Mouse (Mus musculus) heart, embryonic 11.5 days (tissue): ENCODE results near the gene Dnmt1. TPM values are rescaled to one million over a fixed set of nuclear protein-coding genes. Genes with fewer than 3 reads are reported as not detected.

Source experiments
- ATAC-seq: fragments of 200-750 bp; cut with Nextera tagmentation; replicated peaks from 2 replicates; pipeline ENCODE4 v1.8.0; 2017; ENCODE audit warnings: moderate library complexity; ENCODE audit not compliant: insufficient number of reproducible peaks, low FRiP score, low TSS enrichment
- H3K27ac ChIP-seq: fragments of 300-500 bp; sonication (generic); 2 replicates; pipeline ENCODE4 v1.5.1; 2014; ENCODE audit warnings: mild to moderate bottlenecking, low read depth, low read length
- H3K27me3 ChIP-seq: fragments of 300-500 bp; sonication (generic); 2 replicates; pipeline ENCODE4 v1.6.1; 2014; ENCODE audit warnings: mild to moderate bottlenecking, low read length, mixed read lengths; ENCODE audit not compliant: control insufficient read depth, insufficient read depth
- H3K36me3 ChIP-seq: fragments of 300-500 bp; sonication (generic); 2 replicates; pipeline ENCODE4 v1.6.1; 2014; ENCODE audit warnings: mild to moderate bottlenecking, low read length, moderate library complexity, mixed read lengths; ENCODE audit not compliant: control insufficient read depth, insufficient read depth
- H3K4me1 ChIP-seq: fragments of 300-500 bp; sonication (generic); 2 replicates; pipeline ENCODE4 v1.6.1; 2014; ENCODE audit warnings: low read length; ENCODE audit not compliant: control insufficient read depth, insufficient read depth
- H3K4me2 ChIP-seq: fragments of 300-500 bp; sonication (generic); 2 replicates; pipeline ENCODE4 v1.6.1; 2014; ENCODE audit warnings: mild to moderate bottlenecking, moderate library complexity
- H3K4me3 ChIP-seq: fragments of 300-500 bp; sonication (generic); 2 replicates; pipeline ENCODE4 v1.5.1; 2014; ENCODE audit warnings: low read depth, low read length
- H3K9ac ChIP-seq: fragments of 300-500 bp; sonication (generic); 2 replicates; pipeline ENCODE4 v1.6.1; 2014; ENCODE audit warnings: mild to moderate bottlenecking, low read depth, low read length, moderate library complexity
- H3K9me3 ChIP-seq: fragments of 300-500 bp; sonication (generic); replicated peaks from 2 replicates; pipeline ENCODE4 v1.6.1; 2016; ENCODE audit warnings: low read length; ENCODE audit not compliant: control insufficient read depth
- WGBS: fragments of 180-500 bp; shearing (Covaris S2); extraction: QIAGEN DNeasy Blood & Tissue Kit; methylation state at CpG from one replicate; pipeline ENCODE4 v1.1.7; 2014; ENCODE audit not compliant: insufficient replicate concordance; 5-methylcytosine and 5-hydroxymethylcytosine counted together
- polyA plus RNA-seq: library from polyadenylated mRNA; unstranded; fragments of >200 nt; fragmentation: Nextera tagmentation; extraction: Ambion mirVana; gene quantifications from 2 replicates; pipeline ENCODE4 v1.2.1, GENCODE M21; 2014

Dnmt1 gene
- polyA plus RNA-seq, 1 experiment from 2014 or later = 59.3 TPM

- no peak for ATAC-seq
- Histone ChIP-seq H3K36me3 (no peaks in the 10 kb centered on the region), H3K4me1 (peaks cover 6% of the 10 kb centered on the region), H3K27ac (no peak overlapping the region), H3K4me2 (no peak overlapping the region), H3K27me3 (peaks cover 2% of the 10 kb centered on the region; the same call in 1 of the 2 replicates), H3K4me3 (no peak overlapping the region), H3K9ac (0 out of 2 replicates have a peak overlapping the region, but pooled peaks have one; percentile 16), H3K9me3 (no peaks in the 10 kb centered on the region)
- WGBS = 68% methylated on average over 9 of the region's 9 CpGs
Observed at GRCm38 (mm10) chr9:20876318-20877117, 83.2 kb downstream of the Dnmt1 start.

- Histone ChIP-seq H3K27me3 (peaks cover 12% of the 10 kb centered on the region), H3K27ac (no peak overlapping the region), H3K9me3 (no peaks in the 10 kb centered on the region), H3K36me3 (no peaks in the 10 kb centered on the region), H3K4me3 (no peak overlapping the region), H3K4me1 (peaks cover 6% of the 10 kb centered on the region), H3K9ac (no peak overlapping the region), H3K4me2 (no peak overlapping the region)
- 55% methylated on average over 23 of the region's 23 CpGs for WGBS
- ATAC-seq = no peak
Observed at GRCm38 (mm10) chr9:20875021-20875790, 84.5 kb downstream of the Dnmt1 start.

- no peak for ATAC-seq
- H3K9ac ChIP-seq = no peak overlapping the region
Observed at GRCm38 (mm10) chr9:20873521-20873920, 86.2 kb downstream of the Dnmt1 start.

GRCm38 (mm10) chr9:20872991-20873390, 86.7 kb downstream of the Dnmt1 start:
- no peak overlapping the region for H3K4me3 ChIP-seq
- H3K4me1 ChIP-seq = peaks cover 2% of the 10 kb centered on the region; the same call in 1 of the 2 replicates
- 89% methylated on average over 9 of the region's 10 CpGs for WGBS
- no peak overlapping the region for H3K4me2 ChIP-seq
- no peak overlapping the region for H3K27ac ChIP-seq
- H3K9me3 ChIP-seq = no peaks in the 10 kb centered on the region
- ATAC-seq = no peak
- no peak overlapping the region for H3K9ac ChIP-seq
- no peaks in the 10 kb centered on the region for H3K36me3 ChIP-seq
- H3K27me3 ChIP-seq = peaks cover 33% of the 10 kb centered on the region

More at GRCm38 (mm10) chr9:20873521-20873920, 86.2 kb downstream of the Dnmt1 start:
- no peak overlapping the region for H3K4me2 ChIP-seq
- H3K27me3 ChIP-seq = peaks cover 29% of the 10 kb centered on the region
- WGBS = 84% methylated on average over 12 of the region's 12 CpGs
- no peaks in the 10 kb centered on the region for H3K9me3 ChIP-seq
- H3K36me3 ChIP-seq = no peaks in the 10 kb centered on the region
- no peak overlapping the region for H3K27ac ChIP-seq
- no peak overlapping the region for H3K4me3 ChIP-seq
- H3K4me1 ChIP-seq = peaks cover 2% of the 10 kb centered on the region; the same call in 1 of the 2 replicates

GRCm38 (mm10) chr9:20870211-20871173, 89.2 kb downstream of the Dnmt1 start:
- 68% methylated on average over 12 of the region's 12 CpGs for WGBS
- Histone ChIP-seq H3K4me2 (no peak overlapping the region), H3K9ac (no peak overlapping the region), H3K4me1 (no peaks in the 10 kb centered on the region), H3K27me3 (peaks cover 44% of the 10 kb centered on the region), H3K27ac (no peak overlapping the region), H3K4me3 (no peak overlapping the region), H3K36me3 (no peaks in the 10 kb centered on the region), H3K9me3 (no peaks in the 10 kb centered on the region)
- no peak for ATAC-seq

- peak overlapping the region; percentile 39 for H3K4me3 ChIP-seq
- no peaks in the 10 kb centered on the region for H3K4me1 ChIP-seq
- H3K9me3 ChIP-seq = no peaks in the 10 kb centered on the region
- no peak overlapping the region for H3K27ac ChIP-seq
- peaks cover 44% of the 10 kb centered on the region for H3K27me3 ChIP-seq
- ATAC-seq = no peak
- 4% methylated on average over 19 of the region's 19 CpGs for whole genome bisulfite sequencing
- H3K4me2 ChIP-seq = peak overlapping the region; percentile 64
- no peaks in the 10 kb centered on the region for H3K36me3 ChIP-seq
- H3K9ac ChIP-seq = peak overlapping the region; percentile 29; the same call in 1 of the 2 replicates
Observed at GRCm38 (mm10) chr9:20869246-20869645, 90.4 kb downstream of the Dnmt1 start.

- no peaks in the 10 kb centered on the region for H3K36me3 ChIP-seq
- peak within 1 kb of the TSS; percentile 39 for H3K4me3 ChIP-seq
- 8% methylated on average over 50 of the region's 53 CpGs for WGBS
- peak within 1 kb of the TSS; percentile 64 for H3K4me2 ChIP-seq
- no peak within 1 kb of the TSS for H3K27ac ChIP-seq
- H3K27me3 ChIP-seq = peaks cover 44% of the 10 kb centered on the region
- ATAC-seq = 0 out of 2 replicates have a peak, but pooled peaks have one; percentile 24
- no peaks in the 10 kb centered on the region for H3K4me1 ChIP-seq
- no peaks in the 10 kb centered on the region for H3K9me3 ChIP-seq
- H3K9ac ChIP-seq = peak within 1 kb of the TSS; percentile 61
Observed at GRCm38 (mm10) chr9:20868448-20869001, 91.2 kb downstream of the Dnmt1 start, which contains the start of gene A230050P20Rik. Gene A230050P20Rik (plus strand): TSS chr9:20868642.
